Mouse (Mus musculus): ENCODE measurements around the gene Nebl. TPM values are rescaled to one million over a fixed set of nuclear protein-coding genes. Genes with fewer than 3 reads are reported as not detected.

The Nebl gene
- 0.15 and 0.45 TPM in 2 replicates for polyA plus RNA-seq (2015; fragmentation: Nextera tagmentation; extraction: Ambion mirVana)

GRCm38 (mm10) chr2:17730957-17731830, at the start of gene Nebl:
TSS of gene Nebl (minus strand) at chr2:17731464.
- Histone ChIP-seq H3K4me2 (ENCODE audit: low read depth, low read length) (peak within 1 kb of the TSS; percentile 76), H3K27me3 (ENCODE audit: insufficient read depth, low read length) (peaks cover 34% of the 10 kb centered on the region), H3K4me3 (ENCODE audit: low read depth, low read length) (peak within 1 kb of the TSS; percentile 48), H3K4me1 (ENCODE audit: insufficient read depth) (peaks cover 10% of the 10 kb centered on the region; the same call in 1 of the 2 replicates), H3K27ac (ENCODE audit: low read depth) (no peak within 1 kb of the TSS), H3K9me3 (ENCODE audit: low read length) (no peaks in the 10 kb centered on the region), H3K36me3 (replicated peaks; ENCODE audit: insufficient read depth, low read length) (no peaks in the 10 kb centered on the region), H3K9ac (replicated peaks) (no peak within 1 kb of the TSS; the same call in 1 of the 2 replicates)
- DNase-seq (peak; percentile 49), ATAC-seq (peak; percentile 67; the same call in 1 of the 2 replicates)
- TF ChIP-seq EP300 (IDR thresholded peaks at IDR 0.05; ENCODE audit: low read depth): no peak
- TF ChIP-seq CTCF (IDR thresholded peaks at IDR 0.05; ENCODE audit: low read depth): no peak
- 2% methylated on average over 55 of the region's 59 CpGs for WGBS (ENCODE audit: insufficient replicate concordance)

- H3K4me2 ChIP-seq (ENCODE audit: low read depth, low read length): no peak overlapping the region
- no peak overlapping the region for H3K27ac ChIP-seq (ENCODE audit: low read depth)
- ATAC-seq: no peak
- H3K36me3 ChIP-seq (replicated peaks; ENCODE audit: insufficient read depth, low read length): no peaks in the 10 kb centered on the region
- WGBS (ENCODE audit: insufficient replicate concordance): 72% methylated on average over 4 of the region's 4 CpGs
- TF ChIP-seq EP300 (IDR thresholded peaks at IDR 0.05; ENCODE audit: low read depth) (no peak), CTCF (IDR thresholded peaks at IDR 0.05; ENCODE audit: low read depth) (no peak)
- no peak overlapping the region for H3K9ac ChIP-seq (replicated peaks)
- no peak for DNase-seq
- no peak overlapping the region for H3K4me3 ChIP-seq (ENCODE audit: low read depth, low read length)
- H3K4me1 ChIP-seq (ENCODE audit: insufficient read depth): no peaks in the 10 kb centered on the region
- H3K9me3 ChIP-seq (ENCODE audit: low read length): no peaks in the 10 kb centered on the region
- no peaks in the 10 kb centered on the region for H3K27me3 ChIP-seq (ENCODE audit: insufficient read depth, low read length)
These were observed 39.1 kb upstream of the Nebl start for GRCm38 (mm10) chr2:17770246-17770825.

GRCm38 (mm10) chr2:17769242-17769755, 38.0 kb upstream of the Nebl start:
- no peaks in the 10 kb centered on the region for H3K4me1 ChIP-seq (ENCODE audit: insufficient read depth)
- no peaks in the 10 kb centered on the region for H3K36me3 ChIP-seq (replicated peaks; ENCODE audit: insufficient read depth, low read length)
- DNase-seq (no peak), ATAC-seq (no peak)
- no peak for TF ChIP-seq EP300 (IDR thresholded peaks at IDR 0.05; ENCODE audit: low read depth)
- 61% methylated on average over 5 of the region's 5 CpGs for WGBS (ENCODE audit: insufficient replicate concordance)
- H3K27ac ChIP-seq (ENCODE audit: low read depth): no peak overlapping the region
- no peak overlapping the region for H3K4me3 ChIP-seq (ENCODE audit: low read depth, low read length)
- H3K27me3 ChIP-seq (ENCODE audit: insufficient read depth, low read length): no peaks in the 10 kb centered on the region
- H3K9me3 ChIP-seq (ENCODE audit: low read length): no peaks in the 10 kb centered on the region
- no peak overlapping the region for H3K4me2 ChIP-seq (ENCODE audit: low read depth, low read length)
- H3K9ac ChIP-seq (replicated peaks): no peak overlapping the region

GRCm38 (mm10) chr2:17756271-17756670, 25.0 kb upstream of the Nebl start:
- no peaks in the 10 kb centered on the region for H3K27me3 ChIP-seq (ENCODE audit: insufficient read depth, low read length)
- H3K27ac ChIP-seq (ENCODE audit: low read depth): no peak overlapping the region
- H3K4me1 ChIP-seq (ENCODE audit: insufficient read depth): no peaks in the 10 kb centered on the region
- ATAC-seq (no peak), DNase-seq (no peak)
- H3K9ac ChIP-seq (replicated peaks): no peak overlapping the region
- H3K4me3 ChIP-seq (ENCODE audit: low read depth, low read length): no peak overlapping the region
- H3K9me3 ChIP-seq (ENCODE audit: low read length): no peaks in the 10 kb centered on the region
- WGBS (ENCODE audit: insufficient replicate concordance): 61% methylated on average over 4 of the region's 4 CpGs
- TF ChIP-seq CTCF (IDR thresholded peaks at IDR 0.05; ENCODE audit: low read depth) (no peak), EP300 (IDR thresholded peaks at IDR 0.05; ENCODE audit: low read depth) (no peak)
- no peaks in the 10 kb centered on the region for H3K36me3 ChIP-seq (replicated peaks; ENCODE audit: insufficient read depth, low read length)
- H3K4me2 ChIP-seq (ENCODE audit: low read depth, low read length): no peak overlapping the region

- no peak for TF ChIP-seq CTCF (IDR thresholded peaks at IDR 0.05; ENCODE audit: low read depth)
- TF ChIP-seq EP300 (IDR thresholded peaks at IDR 0.05; ENCODE audit: low read depth): no peak
- Histone ChIP-seq H3K4me2 (ENCODE audit: low read depth, low read length) (peak overlapping the region; percentile 72), H3K4me3 (ENCODE audit: low read depth, low read length) (peak overlapping the region; percentile 40), H3K9ac (replicated peaks) (no peak overlapping the region), H3K27ac (ENCODE audit: low read depth) (no peak overlapping the region), H3K9me3 (ENCODE audit: low read length) (no peaks in the 10 kb centered on the region), H3K4me1 (ENCODE audit: insufficient read depth) (peaks cover 6% of the 10 kb centered on the region; the same call in 1 of the 2 replicates), H3K27me3 (ENCODE audit: insufficient read depth, low read length) (no peaks in the 10 kb centered on the region), H3K36me3 (replicated peaks; ENCODE audit: insufficient read depth, low read length) (no peaks in the 10 kb centered on the region)
- ATAC-seq: no peak
- DNase-seq: no peak
- WGBS (ENCODE audit: insufficient replicate concordance): 10% methylated on average over 11 of the region's 11 CpGs
These were observed 10.9 kb upstream of the Nebl start for GRCm38 (mm10) chr2:17742051-17742763.

- ATAC-seq (no peak), DNase-seq (no peak)
- peaks cover 6% of the 10 kb centered on the region; the same call in 1 of the 2 replicates for H3K4me1 ChIP-seq (ENCODE audit: insufficient read depth)
- WGBS (ENCODE audit: insufficient replicate concordance): 1% methylated on average over 16 of the region's 16 CpGs
- H3K9me3 ChIP-seq (ENCODE audit: low read length): no peaks in the 10 kb centered on the region
- H3K27me3 ChIP-seq (ENCODE audit: insufficient read depth, low read length): no peaks in the 10 kb centered on the region
- peak overlapping the region; percentile 72 for H3K4me2 ChIP-seq (ENCODE audit: low read depth, low read length)
- no peak overlapping the region for H3K9ac ChIP-seq (replicated peaks)
- H3K27ac ChIP-seq (ENCODE audit: low read depth): no peak overlapping the region
- H3K36me3 ChIP-seq (replicated peaks; ENCODE audit: insufficient read depth, low read length): no peaks in the 10 kb centered on the region
- peak overlapping the region; percentile 40 for H3K4me3 ChIP-seq (ENCODE audit: low read depth, low read length)
- no peak for TF ChIP-seq CTCF (IDR thresholded peaks at IDR 0.05; ENCODE audit: low read depth)
- TF ChIP-seq EP300 (IDR thresholded peaks at IDR 0.05; ENCODE audit: low read depth): no peak
These were observed 10.3 kb upstream of the Nebl start for GRCm38 (mm10) chr2:17741555-17741954.

Measured in liver, postnatal 0 days (tissue).